Mouse (Mus musculus): ENCODE measurements at regions not wholly inside any gene's neighbourhood (a gene's known extent, or its start where the extent isn't known, plus 50 kb on each side); places are given as distances from the start of the nearest gene placed in this dataset.

DNA sequence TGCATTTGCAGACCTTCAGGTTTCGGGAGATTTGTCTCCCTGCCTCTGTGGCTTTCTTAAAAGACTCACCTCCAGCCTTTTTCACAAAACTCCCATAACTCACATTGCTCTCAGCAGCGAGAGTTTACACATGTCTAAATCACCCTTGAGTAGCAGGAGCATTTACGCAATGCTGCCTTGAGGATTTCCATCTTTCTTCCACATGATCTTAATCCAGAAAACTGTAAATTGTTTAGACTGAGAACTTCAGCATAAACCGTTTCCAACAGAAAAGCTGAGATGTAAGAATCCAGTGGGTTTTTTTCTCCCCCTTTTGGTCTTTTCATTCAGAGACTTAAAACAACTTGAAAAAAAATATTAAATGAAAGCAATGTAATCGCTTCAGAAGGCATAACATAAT, 336.5 kb downstream of the Efnb2 start:
- WGBS, result 70% methylated on average over 5 of the region's 5 CpGs
- no peak for DNase-seq (ENCODE audit: low read depth, low spot score)

DNA sequence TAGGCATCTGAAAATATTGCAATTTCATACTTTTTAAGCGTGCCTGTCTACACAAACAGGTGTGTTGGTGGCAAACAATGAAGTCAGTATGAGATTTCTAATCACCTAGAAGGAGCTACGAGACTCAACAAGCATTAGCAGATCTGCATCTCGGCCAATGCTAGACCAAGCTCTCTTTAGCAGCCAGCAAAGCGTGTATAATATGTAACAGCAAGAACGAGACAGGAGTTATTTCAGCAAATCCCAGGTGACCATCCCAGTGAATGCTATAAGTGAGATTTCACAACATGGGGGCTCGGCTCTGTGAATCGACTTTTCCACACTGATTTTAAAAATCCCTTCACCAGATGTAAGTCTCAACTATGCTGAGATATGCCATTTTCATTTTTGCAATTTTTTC, 352.8 kb downstream of the Efnb2 start:
- DNase-seq (ENCODE audit: low read depth, low spot score), result no peak
- 83% methylated on average over 7 of the region's 7 CpGs for WGBS

DNA sequence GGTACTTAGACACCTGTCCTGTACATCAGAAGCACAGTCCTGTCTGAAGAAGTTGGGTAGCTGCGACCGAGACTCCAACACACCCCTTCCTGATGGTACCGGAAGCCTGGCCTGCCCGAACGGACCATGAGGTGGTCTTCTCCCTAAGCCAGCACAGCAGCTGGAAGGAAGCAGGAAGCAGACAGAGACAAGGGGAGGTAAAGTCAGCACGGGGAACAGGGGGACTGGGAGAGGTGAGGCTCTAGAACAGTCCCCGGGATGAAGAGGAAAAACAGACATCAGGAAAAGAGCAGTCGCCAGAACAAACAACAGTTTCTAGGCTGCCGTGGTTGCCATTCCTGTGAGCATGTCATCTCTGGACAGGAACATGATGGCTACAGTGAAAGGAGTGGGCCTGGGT, 353.6 kb downstream of the Efnb2 start:
- no peak for DNase-seq (ENCODE audit: low read depth, low spot score)
- 68% methylated on average over 9 of the region's 9 CpGs for WGBS

DNA sequence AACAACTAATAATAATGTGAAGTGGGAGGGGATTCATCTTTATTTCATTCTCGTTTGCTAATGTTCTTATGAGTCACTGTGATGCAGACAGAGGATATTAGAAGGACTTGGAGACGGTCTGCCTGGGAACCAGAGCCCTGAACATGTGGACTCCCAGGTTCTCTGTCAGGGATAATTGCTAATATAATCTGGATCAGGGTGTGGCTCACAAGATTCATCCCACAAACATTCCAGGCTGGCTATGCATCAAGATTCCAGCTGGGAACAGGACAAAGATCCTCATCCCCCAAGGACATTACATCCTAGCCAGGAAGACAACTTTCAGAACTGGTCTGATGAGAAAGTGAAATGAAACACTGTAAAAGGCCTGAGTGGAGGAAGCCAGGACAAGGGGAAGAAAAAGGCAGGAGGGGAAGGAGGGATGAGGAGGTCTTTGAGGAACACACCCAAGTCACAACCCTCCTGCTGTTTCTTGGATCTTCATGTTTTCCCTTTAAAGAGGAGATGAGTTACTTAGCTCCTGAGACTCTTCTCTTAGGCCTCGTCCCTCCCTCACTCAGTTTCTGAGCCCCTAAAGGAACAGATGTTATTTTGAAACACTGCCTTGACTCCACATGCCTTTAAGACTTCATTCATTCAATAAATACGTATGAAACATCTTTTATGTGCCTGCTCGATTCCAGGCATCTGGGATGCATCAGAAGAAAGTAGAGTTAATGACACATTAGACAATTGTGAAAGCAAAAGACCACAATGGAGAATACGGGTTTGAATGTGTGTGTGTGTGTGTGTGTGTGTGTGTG, 360.9 kb downstream of the Efnb2 start:
- DNase-seq (ENCODE audit: low read depth, low spot score), result no peak
- WGBS, result 66% methylated on average over 6 of the region's 6 CpGs

DNA sequence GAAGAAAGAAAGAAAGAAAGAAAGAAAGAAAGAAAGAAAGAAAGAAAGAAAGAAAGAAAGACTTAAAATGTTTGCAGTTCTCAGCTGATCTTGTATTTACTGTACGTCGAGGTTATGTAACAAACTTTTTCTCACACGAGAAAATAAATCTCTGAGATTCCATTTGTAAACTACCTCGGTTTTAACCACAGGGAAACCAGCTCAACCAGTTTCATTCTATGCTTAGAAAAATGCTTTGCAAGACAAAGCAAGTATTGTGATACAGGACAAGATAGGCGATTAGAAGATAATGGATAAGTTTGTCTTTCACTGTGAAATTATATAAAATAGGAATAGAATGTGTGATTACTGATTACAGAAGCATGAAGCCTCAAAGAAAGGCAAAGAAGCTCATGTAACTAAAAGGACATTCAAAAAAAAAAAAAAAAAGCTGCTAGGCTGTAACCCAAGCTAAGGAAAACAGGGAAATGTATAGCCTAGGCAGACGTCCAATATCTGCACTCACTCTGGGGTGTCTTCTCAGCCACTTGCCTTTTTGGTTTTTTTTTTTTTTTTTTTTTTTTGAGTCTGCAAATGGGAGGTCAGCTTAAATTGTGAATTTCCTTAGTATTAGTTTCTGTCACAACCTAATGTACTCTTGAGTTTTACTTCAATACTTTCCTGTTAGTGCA, 368.3 kb downstream of the Efnb2 start:
- 26% methylated on average over 6 of the region's 6 CpGs for WGBS
- no peak for DNase-seq (ENCODE audit: low read depth, low spot score)

DNA sequence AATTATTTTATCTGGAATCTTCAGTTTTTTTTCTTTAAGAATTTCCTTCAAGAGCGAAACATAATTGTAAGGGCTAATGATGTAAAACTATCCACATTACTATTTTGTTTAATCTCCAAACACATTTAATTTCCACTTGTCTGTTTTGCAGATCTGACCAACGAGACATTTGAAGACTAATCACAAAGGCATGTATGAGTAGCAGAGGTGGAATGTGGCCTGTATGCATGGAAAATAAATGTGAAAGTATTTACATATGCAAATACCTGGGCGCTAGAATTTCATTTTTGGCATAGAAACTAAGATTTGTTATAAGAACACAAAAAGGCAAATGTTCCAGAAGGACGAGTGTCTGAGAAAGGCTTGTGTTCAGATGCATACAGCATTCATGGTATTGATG, 375.2 kb downstream of the Efnb2 start:
- DNase-seq (ENCODE audit: low read depth, low spot score), result no peak
- WGBS, result 71% methylated on average over 4 of the region's 4 CpGs

DNA sequence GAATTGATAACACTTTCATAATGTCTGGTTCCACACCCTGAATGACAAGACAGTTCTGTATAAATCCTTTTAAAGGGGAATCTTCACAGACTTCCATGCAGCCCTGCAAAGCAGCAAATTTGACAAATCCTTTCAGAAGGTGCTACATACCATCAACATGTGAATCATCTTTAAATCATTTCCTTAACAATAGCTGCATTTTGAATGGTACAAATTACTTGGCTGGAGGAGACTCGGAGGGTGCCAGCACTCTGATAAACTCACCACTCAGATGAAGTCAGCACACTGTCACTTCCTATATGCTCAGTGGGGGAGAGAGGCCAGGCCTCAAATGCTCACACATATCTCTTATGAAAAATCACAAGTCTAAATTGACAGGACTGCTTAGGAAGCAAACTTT, 386.1 kb downstream of the Efnb2 start:
- no peak for DNase-seq (ENCODE audit: low read depth, low spot score)
- WGBS, result 71% methylated on average over 1 of the region's 1 CpGs

DNA sequence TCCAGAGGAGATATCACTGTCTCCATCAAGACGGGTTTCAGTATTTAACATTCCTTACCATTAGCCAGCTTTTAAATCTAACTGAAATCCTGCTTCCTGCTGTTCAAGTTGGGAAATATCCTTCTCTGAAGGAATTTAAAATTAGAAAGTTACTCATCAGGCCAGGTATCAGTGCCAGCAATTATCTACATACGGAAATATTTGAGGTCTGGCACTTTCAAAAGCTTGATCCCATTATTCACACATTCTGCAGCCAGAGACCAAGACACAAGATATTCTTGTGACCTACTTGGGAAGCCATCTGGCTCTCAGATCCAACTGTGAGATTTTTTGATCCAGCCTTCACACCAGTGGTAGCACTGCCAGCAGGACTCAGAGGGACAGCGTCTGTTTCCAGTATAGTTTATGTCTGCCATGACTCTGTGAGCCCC, 386.8 kb downstream of the Efnb2 start:
- 67% methylated on average over 3 of the region's 3 CpGs for WGBS
- no peak for DNase-seq (ENCODE audit: low read depth, low spot score)

DNA sequence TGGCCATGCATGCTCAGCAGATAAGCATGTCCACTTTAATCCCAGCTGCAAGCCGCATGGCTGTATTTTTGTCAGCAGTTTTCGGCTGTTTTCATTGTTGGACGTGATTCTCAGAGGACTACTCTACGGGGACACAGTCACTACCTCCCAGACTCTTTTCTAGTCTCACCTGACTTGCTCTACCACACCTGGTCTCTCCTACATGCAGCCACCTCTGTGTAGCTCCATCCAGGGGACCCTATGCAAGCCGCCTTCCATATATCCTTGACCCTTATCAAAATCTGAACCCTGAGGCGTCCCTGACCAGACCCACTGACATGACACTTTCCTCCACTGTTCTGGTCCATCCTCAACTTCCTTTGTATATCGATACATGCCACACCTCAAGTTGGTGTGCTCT, 402.2 kb downstream of the Efnb2 start:
- WGBS, result 90% methylated on average over 7 of the region's 7 CpGs
- DNase-seq (ENCODE audit: low read depth, low spot score), result no peak

DNA sequence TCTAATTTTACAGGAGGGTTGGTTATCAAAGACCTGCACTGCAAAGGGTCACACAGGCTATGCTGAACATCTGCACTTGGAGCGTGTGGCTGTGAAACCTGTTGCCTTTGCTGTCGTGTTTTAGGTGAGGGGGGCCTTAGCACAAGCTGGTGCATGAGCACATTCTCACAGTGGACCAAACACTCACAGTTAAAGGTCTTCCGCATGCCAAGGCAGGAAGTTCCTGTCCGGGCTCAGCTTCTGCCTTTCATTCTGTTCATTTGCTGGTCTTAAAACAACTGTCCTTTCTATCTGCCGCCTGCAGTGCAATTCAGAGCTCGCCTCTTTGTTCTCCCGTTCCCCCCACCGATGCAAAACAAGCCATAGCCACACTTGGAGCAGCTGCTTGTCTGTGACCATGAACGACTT, 402.8 kb downstream of the Efnb2 start:
- WGBS, result 51% methylated on average over 9 of the region's 9 CpGs
- no peak for DNase-seq (ENCODE audit: low read depth, low spot score)

DNA sequence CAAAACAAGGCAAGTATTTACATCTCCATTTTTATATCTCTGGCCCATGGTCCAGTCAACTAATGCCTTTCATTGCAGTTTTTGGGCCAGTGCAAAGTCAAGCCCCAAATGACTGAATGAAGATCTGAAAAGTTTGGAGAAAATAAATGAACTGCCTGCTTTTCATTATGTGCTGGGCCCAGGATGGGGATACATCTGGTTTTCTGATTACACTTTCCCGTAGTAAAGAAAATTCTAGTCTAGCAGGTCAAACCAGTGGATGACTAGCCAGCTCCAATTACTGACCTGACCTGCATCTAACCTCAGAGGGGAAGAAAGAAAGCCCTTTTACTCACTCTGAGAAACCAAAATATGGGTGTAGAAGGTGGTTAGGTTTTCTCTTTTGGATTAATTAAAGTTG, 404.7 kb downstream of the Efnb2 start:
- DNase-seq (ENCODE audit: low read depth, low spot score), result no peak

DNA sequence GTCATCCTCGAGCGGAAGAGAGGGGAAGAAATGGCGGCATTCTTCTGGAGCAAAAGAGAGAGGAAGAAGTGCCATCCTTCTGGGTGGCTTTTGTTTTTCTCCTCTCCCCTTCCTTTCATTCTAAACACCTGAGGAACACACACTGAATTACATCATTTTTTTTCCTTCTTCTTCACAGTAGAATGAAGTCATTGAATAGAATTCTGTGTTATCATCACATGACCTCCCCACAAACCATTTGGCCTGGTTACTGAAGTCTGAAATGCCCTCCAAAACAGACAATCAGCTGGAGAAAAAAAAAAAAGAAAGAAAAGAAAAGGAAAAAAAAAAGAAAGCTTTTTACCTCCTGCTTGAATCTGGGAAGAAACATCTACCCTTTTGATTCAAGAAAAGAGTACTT, 406.6 kb downstream of the Efnb2 start:
- WGBS, result 93% methylated on average over 3 of the region's 3 CpGs
- no peak for DNase-seq (ENCODE audit: low read depth, low spot score)

More for the DNA sequence above, 404.7 kb downstream of the Efnb2 start:
- 33% methylated on average over 1 of the region's 1 CpGs for WGBS

DNA sequence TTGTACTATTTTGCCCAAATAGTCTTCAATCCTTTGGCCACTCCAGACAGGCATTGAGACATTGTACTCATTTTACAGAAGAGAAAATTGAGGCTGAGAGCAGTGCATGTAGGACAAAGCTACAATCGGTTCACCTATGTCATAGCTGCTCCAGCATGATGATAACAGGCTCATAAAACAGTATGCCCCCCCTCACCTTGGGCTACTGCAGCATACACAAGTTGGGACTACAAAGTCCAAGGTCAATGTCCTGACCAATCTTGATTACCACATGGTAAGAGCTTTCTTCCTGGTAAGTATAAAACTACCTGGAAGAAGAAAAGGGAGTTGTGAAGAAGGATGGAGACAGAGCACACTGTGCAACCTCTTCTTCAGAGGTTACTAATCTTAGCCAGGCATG, 416.4 kb downstream of the Efnb2 start:
- no peak for DNase-seq (ENCODE audit: low read depth, low spot score)
- WGBS, result 41% methylated on average over 1 of the region's 1 CpGs

DNA sequence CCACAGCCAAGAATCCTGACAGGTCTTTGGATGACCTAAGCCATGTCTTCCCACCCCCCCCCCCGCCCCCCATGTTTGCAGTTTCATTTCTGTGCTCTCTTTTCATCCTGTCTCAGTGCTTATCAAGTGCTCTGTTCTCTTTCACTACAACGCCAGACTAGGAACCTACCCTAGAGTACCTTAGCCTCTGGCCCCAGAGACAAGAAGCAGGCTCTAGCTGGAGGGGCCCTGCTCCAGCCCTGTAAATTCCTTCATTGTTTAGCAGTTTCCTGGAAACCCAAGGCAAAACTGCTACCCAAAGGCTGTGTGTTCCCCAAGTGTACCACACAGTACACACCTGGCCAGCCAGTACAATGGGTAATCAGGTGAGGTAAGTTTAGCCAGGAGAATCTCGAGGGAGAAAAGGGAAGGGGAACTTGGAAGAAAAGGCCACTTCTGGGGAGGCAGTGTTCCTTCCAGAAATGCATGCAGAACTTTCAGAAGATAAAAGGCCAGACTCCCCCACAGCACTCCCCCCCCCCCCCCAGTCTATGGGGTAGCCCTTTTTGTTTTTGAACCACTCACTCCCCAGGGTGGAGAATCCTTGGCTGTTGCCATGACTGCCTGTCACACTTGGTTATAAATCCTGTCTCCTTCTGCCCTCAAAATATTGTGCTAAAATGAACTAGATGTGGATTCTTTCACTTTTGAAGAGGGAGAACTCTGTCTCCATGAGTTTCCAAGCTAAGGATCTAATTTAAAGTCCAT, 419.1 kb downstream of the Efnb2 start:
- WGBS, result 54% methylated on average over 3 of the region's 3 CpGs

DNA sequence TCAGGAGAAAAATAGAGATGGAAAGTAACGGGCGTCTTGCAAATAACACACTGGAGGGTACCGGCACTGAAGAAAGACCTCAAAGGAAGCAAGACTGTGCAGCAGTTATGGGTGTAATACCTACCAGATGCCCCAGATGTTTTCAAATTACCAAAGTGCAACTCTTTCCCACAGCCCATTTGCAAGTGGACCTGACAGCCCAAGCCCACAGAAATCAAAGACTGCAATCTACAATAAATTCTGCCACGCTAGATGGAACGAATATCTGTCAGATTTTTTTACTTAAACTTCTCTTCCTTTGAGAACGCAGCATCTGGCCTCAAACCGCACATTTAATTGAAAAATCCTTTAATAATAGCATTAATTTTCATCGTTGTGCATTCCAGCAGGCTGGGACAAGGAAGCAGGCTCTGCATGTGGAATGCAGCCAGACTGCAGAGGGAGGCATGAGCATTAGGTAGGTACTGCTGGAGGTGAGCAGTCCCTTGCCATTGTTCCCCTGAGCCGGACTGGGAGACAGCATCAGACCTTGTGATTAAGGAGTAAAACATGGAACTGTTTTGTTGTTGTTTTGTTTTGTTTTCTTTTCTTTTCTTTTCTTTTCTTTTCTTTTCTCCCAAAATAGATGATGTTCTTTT, 419.9 kb downstream of the Efnb2 start:
- no peak for DNase-seq (ENCODE audit: low read depth, low spot score)
- WGBS, result 90% methylated on average over 9 of the region's 9 CpGs

More for the DNA sequence above, 419.1 kb downstream of the Efnb2 start:
- no peak for DNase-seq (ENCODE audit: low read depth, low spot score)

DNA sequence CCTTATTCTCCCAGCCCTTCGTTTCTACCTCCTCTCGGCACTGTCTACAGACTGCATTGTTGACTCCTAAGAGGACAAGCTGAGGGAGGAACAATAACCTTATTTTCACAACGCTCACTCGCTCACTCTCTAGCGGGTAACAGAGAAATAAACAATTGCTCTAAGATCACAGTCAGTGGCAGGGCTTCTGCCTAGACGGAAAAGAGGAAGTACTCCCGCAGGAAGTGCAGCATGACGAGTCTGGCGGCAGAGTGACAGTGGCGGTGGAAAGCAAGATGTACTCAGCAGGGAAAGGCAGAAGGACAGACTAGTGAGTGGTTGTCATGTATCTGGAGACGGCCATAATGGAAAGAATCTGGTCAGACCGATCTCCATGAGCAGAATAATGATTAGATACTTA, 421.6 kb downstream of the Efnb2 start:
- no peak for DNase-seq (ENCODE audit: low read depth, low spot score)
- 71% methylated on average over 12 of the region's 12 CpGs for WGBS

DNA sequence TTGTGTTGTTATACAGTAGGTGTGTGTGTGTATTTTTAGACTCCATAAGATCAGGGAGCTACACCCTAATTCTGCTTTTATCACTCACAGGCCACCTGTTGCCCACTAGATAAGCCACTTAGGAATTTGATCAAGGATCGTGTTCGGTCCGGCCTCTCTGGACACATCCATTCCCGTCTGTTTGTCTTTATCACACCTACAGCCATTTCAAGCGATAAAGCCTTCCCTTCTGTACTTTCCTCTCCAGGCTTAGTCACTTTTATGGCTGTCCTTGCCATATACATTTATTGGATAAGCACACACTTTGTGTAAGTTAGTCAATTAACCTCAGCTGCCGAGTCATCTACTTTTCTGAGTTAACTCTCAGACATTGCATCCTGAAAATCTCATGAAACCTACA, 423.0 kb downstream of the Efnb2 start:
- peak; percentile 86 for DNase-seq (ENCODE audit: low read depth, low spot score)
- WGBS, result 32% methylated on average over 6 of the region's 6 CpGs

DNA sequence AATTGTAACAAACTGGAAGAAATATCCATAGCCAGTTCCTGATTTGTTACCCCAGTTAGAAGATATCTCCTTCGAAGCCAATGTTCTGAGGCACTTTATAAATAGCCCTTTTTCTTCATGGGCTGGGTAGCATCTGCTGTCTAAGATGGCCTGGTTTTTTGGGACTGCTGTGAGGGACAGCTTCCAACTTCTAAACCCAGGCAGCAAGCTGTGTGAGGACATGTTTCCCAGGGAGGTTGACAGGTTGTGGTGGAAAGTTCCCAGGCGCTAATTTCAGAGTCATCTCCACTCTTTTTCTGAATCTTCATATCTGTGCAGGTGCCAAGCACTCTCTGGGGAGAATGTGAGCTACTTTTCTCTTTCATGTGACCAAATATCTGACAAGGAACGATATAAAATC, 427.4 kb downstream of the Efnb2 start:
- 81% methylated on average over 3 of the region's 3 CpGs for whole genome bisulfite sequencing
- no peak for DNase-seq (ENCODE audit: low read depth, low spot score)

DNA sequence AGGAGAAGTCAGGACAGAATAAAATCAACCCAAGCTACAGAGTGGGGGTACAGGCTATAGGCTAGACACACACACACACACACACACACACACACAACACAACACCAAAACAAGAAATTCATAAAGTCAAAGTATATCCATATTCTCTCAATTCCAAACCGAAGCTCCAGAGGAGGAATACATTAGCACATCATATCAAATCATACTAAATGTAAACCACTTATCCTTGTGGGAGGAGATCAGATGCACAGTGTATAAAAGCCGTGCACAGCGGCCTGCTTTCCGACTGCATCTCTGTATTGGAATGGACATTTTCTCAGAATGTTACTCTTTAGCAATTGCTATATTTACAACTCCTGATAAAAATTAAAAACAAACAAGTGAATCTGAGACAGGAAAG, 427.9 kb downstream of the Efnb2 start:
- 90% methylated on average over 4 of the region's 4 CpGs for WGBS
- DNase-seq (ENCODE audit: low read depth, low spot score), result no peak

DNA sequence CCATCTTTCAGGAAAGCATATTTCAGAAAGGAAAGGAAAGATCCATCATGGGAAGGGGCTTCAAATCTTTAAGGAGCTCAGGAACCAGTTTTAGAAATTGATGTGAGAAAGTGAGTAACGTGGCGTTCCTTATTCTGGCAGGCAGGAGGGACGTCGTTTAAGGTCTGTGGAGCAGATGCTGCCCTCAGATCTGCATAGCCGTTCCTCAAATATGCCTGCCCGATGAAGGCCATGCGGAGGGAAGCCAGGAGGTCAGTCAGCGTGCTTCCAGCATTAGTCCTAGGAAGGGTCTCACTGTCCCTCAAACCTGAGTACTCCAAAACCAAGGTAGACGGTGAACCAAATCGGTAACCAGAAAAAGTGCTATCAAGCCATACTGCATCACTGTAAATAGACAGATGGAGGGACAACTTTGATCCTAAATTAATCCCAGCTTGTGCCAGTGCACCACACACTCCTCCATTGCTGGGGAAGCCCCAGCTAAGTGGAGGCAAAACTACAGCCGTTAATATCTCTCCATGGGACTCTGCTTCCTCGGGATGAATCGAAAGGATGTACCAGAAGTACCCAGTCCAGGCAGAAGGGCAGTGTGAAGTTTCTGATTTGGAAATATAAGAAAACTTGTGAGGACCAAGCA, 428.9 kb downstream of the Efnb2 start:
- no peak for DNase-seq (ENCODE audit: low read depth, low spot score)
- 91% methylated on average over 13 of the region's 13 CpGs for WGBS
